Mouse (Mus musculus) adrenal gland, adult 10 weeks (tissue): Measurements from ENCODE around the gene Cphx2. TPM values are rescaled to one million over a fixed set of nuclear protein-coding genes. Genes with fewer than 3 reads are reported as not detected.

ENCODE experiments used
- polyA plus RNA-seq: library from polyadenylated mRNA; stranded (reverse); fragments of 350-450 nt; fragmentation: Illumina TruSeq; extraction: RNeasy Lipid Tissue Mini Kit (QIAGEN cat#74804); gene quantifications from one replicate; pipeline ENCODE4 v1.2.3, GENCODE M21; 2014; ENCODE audit warnings: low read depth, low replicate concordance

The Cphx2 gene
- not detected for polyA plus RNA-seq

GRCm38 (mm10) chr14:26081216-26081615 is at the start of gene Cphx2:
Gene Cphx2 (plus strand): TSS chr14:26081516.

GRCm38 (mm10) chr14:26042611-26043010 is 38.7 kb upstream of the Cphx2 start, which contains the start of gene Gm9780:
Gene Gm9780 (minus strand): TSS chr14:26042711.

GRCm38 (mm10) chr14:26067325-26067633 is 14.0 kb upstream of the Cphx2 start, which contains the start of gene Tmem254c:
Gene Tmem254c (minus strand): TSS chr14:26067355.

GRCm38 (mm10) chr14:26081997-26082396 is 681 bp downstream of the Cphx2 start, which contains the start of gene Cphx3:
Gene Cphx3 (plus strand): TSS chr14:26082297.

GRCm38 (mm10) chr14:26118150-26118549 is 36.8 kb downstream of the Cphx2 start, which contains the start of gene Duxbl2:
Gene Duxbl2 (plus strand): TSS chr14:26118349.

Other genes with a start within 250 kb of the Cphx2 start
- 12.7 TPM for gene Anxa11, start 239.4 kb upstream of the Cphx2 start, polyA plus RNA-seq
- gene Plac9a, start 178.4 kb upstream of the Cphx2 start, polyA plus RNA-seq: not detected
- 11.4 TPM for gene Tmem254a, start 153.8 kb upstream of the Cphx2 start, polyA plus RNA-seq
- gene Cphx1, start 143.2 kb upstream of the Cphx2 start, polyA plus RNA-seq: not detected
- gene Duxbl1, start 102.9 kb upstream of the Cphx2 start, polyA plus RNA-seq: 0.35 TPM
- 8.6 TPM for gene Gm9780, start 38.8 kb upstream of the Cphx2 start, polyA plus RNA-seq
- not detected for gene Tmem254c, start 14.2 kb upstream of the Cphx2 start, polyA plus RNA-seq
- not detected for gene Cphx3, start 781 bp downstream of the Cphx2 start, polyA plus RNA-seq
- not detected for gene Duxbl2, start 36.8 kb downstream of the Cphx2 start, polyA plus RNA-seq
- gene Plac9b, start 101.0 kb downstream of the Cphx2 start, polyA plus RNA-seq: not detected
- gene Tmem254b, start 125.5 kb downstream of the Cphx2 start, polyA plus RNA-seq: 24.8 TPM
- not detected for gene Duxbl3, start 176.4 kb downstream of the Cphx2 start, polyA plus RNA-seq